Mouse (Mus musculus): ENCODE results near the gene Arid1b. TPM values are rescaled to one million over a fixed set of nuclear protein-coding genes. Genes with fewer than 3 reads are reported as not detected.

Gene Arid1b
- total RNA-seq, 2 experiments from 2014 or later: 39.6 to 44.4 TPM

DNA sequence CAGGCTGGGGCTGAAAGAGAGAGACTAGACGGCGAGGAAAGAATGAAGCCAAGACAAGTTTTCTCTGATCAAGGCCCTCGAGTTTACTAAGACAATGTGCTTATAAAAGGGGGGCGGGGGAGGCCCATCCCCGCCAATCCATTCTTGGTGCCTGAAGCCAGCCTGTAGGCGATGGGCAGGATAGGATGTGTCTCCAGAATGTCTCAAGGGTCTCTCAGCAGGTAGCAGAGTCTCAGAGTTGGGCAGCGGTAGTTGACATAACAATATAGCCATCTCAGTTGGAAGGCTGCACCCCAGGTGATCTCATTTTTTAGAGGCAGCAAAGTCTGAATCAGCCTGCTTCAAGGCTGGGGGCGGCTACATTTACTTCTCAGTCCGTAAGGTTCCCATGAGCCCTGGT lies 328.5 kb downstream of the Arid1b start:
- no peak for DNase-seq

- no peak for DNase-seq
Observed at GRCm38 (mm10) chr17:5323746-5324145, 329.6 kb downstream of the Arid1b start.

DNA sequence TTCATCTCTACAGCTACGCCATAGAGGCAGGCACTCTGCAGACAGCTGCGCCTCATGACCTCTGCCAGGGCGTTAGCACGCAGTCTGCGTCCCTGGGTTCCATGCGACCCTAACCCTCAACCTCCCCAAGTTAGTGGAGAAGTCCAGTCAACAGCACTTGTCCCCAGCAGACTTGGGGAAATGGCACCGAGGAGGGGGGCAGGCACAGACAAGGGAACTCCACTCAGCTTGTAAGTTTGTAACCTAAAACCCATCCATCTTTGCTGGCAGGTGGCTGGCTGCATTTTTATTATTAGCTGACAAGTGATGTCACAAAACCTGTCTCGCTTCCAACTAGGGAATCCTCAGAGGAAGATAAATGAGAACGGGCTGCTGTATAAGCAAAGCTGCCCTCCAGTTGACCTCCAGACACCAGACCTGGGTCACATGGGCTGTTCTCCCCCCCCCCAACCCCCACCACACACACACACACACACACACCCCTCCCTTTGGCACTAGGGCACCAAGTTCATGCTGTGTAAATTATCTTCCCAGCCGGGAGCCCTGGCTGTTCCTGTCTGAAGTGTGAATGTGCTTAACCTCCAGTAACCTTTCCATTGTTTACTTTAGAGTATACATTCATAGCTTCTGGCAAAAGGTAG lies 330.2 kb downstream of the Arid1b start:
- DNase-seq: peak; percentile 47

- no peak for DNase-seq
Observed at GRCm38 (mm10) chr17:5326689-5327088, 332.6 kb downstream of the Arid1b start.

DNA sequence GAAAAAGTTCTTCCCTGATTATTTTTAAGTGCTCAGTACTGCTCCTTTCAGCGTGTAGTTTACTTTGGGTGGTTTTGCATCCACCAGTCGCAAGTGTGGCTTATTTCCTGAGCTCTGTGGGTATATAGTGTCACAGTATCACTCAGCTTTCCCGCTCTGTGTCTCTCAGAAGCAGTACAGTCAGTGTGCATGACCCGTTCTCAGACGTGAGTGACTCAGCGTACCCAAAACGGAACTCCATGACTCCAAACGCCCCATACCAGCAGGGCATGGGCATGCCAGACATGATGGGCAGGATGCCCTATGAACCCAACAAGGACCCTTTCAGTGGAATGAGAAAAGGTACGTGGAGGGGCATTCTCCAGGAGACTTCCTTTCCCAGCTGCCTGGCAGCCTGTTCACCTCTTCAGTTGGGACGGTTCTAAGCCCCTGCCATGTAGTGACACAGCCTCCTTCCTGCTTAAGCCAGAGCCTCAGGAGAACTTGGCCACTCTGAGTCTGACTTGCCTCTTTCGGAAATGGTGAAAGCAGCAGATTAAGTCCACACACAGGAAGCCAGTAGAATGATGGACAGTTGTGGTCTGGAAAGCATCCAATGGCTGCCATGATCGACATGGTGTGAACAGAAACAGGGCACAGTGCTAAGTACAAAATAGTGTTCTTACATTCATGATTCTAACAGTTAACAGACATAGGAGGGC lies 333.5 kb downstream of the Arid1b start:
- DNase-seq: no peak

GRCm38 (mm10) chr17:5329478-5329877 lies 335.3 kb downstream of the Arid1b start:
- no peak for DNase-seq

GRCm38 (mm10) chr17:5330063-5330462 lies 335.9 kb downstream of the Arid1b start:
- DNase-seq: no peak

DNA sequence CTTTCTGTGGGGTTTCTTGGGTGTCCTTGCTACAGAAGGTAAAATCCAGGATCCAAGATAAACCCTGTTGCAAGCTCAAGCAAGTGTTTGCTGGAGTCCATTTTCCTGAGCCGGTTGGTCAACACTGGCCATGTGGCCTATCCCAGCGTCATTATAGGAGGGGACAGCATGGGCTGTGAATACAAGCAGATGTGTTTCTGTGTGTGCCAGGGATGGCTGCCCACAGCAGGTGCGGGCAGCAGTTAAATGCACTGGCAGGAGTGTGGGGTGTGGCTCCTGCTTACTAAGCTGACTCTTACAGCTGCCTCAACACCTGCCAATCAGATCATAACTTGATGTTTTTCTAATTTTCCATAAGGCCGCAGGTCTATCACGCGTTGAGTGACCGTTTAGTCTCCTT lies 336.5 kb downstream of the Arid1b start:
- peak; percentile 30 for DNase-seq

DNA sequence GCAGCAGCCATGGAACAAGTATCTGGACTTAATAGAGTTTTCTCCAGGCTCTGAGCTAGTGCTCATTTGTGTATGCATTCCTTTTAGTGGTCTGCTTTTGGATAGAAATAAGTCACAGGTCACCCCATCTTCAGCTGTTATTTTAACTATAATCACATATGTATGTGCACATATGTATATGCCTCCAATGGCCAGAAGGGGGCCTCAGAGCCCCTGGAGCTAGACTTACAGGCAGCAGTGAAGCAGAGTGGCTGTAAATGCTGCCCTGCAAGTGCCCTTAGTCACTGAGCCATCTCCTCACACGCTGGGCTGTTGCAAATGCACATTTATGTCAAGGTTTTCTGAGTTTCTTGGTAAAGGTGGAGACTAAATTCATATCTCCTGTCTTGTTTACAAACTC lies 337.3 kb downstream of the Arid1b start:
- no peak for DNase-seq

GRCm38 (mm10) chr17:5334567-5334966 lies 340.4 kb downstream of the Arid1b start:
- DNase-seq: no peak

DNA sequence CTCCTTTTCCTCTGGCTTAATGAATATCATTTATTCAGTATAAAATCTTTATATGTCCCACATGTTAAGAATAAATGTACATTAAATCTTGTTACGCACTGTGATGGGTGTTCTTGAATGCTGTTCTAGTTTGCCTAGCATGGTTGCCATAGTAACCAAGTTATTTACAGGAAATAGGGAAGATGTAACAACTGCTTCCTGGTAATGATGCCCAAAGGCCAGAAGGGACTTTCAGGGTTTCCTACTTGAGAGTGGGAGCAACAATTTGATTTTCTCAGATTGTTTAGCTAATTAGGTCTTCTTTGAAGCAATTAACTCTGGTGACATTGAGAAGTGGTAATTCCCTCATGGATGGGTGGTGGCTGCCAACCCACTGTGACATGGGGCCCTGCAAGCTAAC lies 350.3 kb downstream of the Arid1b start:
- no peak for DNase-seq

DNA sequence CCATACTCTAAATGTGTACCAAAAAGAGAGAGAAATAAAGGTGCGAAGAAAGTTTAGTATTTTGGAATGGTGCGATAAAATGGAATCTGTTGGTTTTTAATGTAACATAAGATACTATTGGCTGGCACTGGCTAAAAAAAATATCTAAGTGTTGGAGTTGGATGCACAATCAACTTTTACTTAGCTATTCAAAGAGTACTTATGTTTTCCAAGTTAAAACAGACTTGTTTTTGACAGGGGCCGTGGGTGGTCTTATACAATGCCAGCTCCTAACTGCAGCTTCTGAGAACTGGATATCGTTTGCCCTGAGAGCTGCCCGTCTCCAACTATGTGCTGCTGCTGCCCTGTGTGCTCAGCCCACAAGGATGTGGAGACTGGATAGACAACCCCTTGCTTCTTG lies 351.7 kb downstream of the Arid1b start:
- no peak for DNase-seq

DNA sequence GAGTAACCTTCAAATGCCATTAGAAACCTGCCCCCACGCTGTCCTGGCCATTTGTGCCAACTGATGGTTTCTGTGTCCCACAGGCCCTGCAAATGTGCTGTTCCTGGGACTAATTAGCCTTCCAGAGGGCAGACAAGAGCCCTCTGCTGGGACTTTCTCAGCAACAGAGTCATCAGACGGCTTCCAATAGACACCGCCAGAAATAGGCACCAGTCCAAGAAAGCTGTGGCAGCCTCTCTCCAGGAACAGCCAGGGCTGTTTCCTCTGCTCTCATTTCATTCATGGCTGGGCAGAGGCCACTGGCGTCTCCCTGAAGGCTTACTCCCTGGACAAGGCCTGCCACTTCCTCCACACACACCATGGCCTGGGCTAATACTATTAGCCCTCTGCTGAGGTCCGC lies 358.8 kb downstream of the Arid1b start:
- DNase-seq: peak; percentile 49

GRCm38 (mm10) chr17:5360759-5361158 lies 366.6 kb downstream of the Arid1b start:
- no peak for DNase-seq

DNA sequence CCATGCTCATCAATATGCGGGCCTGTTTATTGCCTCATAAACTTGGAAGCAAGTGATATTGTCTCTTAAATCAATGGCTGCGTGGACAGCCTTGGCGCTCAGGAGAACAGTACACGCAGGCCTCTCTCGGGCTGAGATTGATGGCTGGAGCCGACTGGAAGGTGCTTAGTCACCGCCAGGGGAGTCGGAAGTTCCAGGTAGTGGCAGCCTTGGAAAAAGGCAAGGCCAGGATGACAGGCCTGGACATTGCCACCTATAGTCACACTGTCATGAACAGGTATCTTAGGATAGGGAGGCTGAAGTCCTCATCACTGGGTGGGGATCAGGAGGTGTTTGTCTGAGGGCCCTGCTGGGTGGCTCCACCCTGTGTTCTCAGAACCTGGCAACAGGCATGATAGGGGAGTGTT lies 371.9 kb downstream of the Arid1b start:
- no peak for DNase-seq

DNA sequence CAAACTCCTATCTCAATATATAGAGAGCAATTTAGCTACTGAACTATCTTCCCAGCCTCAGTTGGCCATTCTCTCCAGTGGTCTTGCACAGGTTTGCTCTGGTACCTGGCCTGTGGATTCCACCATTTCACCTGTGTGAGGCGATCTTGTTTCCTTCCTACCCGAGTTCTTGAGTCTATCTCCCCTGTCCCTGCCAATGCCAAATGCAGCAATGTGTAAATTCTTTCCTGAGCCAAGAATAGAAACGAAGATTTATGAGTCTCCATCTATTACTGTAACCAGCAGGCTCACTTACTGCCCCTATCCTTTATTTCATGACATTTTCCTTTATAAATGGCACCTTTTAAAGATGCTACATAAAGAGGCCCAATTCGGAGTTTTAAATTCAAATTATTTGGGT lies 376.9 kb downstream of the Arid1b start:
- DNase-seq: no peak

DNA sequence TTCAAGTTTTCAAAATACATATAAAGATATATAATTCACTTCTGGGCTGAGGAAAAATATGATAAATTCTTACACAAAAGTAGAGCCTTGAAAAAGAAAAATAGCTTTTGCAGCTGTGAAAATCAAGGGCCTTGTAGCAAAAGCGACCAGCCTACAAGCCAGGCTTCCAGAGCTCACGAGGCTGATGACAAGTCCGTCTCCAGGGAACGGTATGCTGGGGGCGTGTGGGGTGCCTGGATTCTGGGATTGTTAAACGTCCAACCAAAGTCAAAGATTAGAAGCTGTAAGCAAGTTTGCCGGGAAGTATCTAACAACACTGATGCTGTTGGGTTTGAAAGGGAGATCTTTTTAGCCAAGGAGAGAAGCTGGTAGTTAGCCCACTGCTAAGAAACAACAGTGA lies 377.4 kb downstream of the Arid1b start:
- no peak for DNase-seq

GRCm38 (mm10) chr17:5372951-5373350 lies 378.8 kb downstream of the Arid1b start:
- no peak for DNase-seq

DNA sequence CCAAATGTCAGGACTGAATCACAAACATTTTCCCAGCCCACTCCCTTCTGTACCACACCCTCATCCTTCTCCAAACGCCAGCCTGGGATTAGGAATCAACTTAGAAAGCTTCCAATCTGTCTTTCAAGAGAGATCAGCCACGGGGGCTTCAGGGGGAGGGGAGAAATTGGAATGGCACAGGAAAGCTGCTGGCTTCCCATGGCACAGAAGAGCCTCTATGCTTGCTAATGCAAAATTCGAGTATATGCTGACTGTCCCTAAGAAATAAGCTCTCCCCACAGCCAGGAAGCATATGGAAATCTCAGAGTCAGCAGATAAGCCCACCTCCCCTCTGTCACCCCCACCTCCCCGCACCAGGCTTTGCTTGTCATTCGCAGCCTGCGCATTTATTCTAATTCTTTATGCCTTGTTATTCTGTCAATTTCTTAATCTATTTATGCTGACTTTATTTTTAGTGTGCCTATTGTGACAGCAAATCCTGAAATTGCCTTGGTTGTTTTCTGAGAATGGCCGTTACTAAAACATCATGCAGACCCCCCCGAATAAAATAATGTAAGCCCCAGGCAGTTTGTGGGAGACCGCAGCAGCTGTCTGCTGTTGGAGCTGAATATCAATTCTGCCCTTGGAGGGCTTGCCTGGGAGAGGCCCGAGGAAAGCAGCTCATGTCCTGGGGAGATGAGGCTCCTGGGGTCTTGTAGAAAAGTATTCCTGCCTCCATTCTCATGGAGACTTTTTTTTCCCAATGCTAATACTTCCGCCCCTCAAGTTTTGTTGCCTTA lies 383.2 kb downstream of the Arid1b start:
- DNase-seq: no peak

DNA sequence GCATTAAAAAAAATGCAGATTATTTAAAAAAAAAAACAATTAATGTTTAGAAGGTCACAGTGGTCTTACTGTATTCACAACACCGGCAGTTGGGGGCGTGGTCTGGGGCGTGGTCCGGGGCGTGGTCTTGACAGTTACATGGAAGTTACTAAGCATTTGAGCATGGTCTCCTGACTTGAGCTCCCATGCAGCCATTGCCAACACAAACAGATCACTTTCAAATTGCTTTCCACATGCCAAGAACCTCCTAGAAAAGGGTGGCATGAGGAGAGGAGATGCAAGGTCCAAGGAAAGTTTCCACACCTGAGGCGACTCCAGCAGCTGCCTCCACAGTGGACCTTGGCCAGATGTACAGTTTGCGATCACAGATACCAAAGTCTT lies 383.8 kb downstream of the Arid1b start:
- DNase-seq: peak; percentile 22

DNA sequence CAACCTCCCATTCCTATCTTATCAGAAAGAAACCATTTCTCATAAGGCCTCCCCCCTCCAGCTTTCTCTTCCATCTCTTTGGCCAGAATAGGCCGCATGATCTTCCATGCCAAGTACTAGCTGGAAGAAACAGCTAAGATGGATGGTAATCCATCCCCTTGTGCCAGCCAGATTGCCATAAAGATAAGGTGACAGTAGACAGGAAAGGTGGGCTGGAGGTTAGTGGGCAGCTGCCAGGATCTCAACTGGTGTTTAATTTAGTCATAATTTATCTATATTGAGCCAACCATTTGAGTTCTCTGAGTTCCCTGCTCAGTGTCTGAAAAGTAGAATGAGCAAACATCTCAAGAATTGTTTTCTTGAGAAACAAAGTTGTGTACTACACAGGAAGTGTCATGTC lies 391.6 kb downstream of the Arid1b start:
- DNase-seq: no peak

DNA sequence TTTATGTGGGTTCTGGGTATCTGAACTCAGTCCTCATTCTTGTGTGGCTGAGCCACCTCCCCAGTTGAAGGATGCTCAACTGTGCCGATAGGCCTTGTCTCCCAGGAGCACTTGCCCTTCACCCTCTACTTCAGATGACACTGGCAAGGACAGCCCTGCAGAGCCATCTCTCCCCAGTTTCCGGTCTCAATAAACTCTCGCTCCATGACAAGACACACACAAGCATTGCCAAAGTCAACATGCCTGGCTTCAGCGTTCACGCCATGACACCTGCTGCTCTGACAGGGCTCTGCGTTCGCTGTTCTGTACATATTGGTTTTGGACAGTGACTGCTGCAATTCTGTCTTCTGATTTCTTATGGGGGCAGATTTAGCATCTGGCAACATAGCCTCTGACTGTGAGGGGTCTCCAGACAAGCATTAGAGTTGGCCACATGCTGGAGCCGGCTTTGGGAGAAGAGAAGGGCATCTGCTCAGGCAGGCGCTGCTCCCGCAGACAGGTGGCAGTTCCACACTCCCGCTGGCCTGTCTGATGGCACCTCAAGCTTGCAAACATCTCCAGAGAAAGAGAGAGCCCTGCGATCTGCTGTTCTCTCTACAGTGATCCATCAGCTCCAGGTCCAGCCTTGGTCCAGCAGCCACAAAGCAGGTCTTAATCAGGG lies 392.9 kb downstream of the Arid1b start:
- DNase-seq: no peak

- DNase-seq: no peak
Observed at GRCm38 (mm10) chr17:5388351-5388750, 394.2 kb downstream of the Arid1b start.
